Mouse (Mus musculus): ENCODE data around the gene Wbp2.

DNA sequence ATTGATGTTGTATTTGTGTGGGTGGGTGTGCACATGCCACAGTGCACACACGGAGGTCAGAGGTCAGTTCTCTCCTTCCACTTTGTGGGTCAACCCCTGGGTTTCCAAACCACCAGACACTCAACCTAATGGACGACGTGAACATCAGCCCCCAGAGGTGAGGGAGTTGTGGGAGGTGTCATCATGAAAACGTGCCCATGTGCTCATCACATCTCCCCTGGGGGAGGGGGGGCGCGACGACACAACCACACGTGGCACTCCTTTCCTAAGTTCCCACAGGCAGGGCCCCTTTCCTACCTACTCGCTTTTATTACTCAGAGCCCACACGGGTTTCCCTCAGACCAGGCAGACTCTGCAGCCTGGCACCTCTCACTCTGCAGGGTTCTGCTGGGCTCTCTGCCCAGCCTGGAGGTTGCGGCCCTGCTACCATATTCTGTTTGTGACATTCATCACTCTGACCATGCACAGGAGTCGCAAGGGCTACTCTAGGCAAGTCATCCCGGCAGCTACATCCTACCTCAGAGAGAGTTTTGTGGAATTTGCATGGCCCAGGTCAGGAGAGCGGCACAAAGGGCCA, 3.6 kb downstream of the Wbp2 start:
- TF ChIP-seq CTCF (IDR thresholded peaks at IDR 0.05; ENCODE audit: low read depth) (no peak), EP300 (IDR thresholded peaks at IDR 0.05; ENCODE audit: low read depth) (no peak)
